Mouse (Mus musculus) frontal cortex, postnatal 36 days (tissue): ENCODE data around the gene Ubr2.

Source experiments
- DNase-seq, 2 experiments: peaks; one replicate each; pipeline ENCODE4 v3.0.0; 2022; ENCODE audit warnings: low spot score in 2 of 2

Ubr2 gene

DNA sequence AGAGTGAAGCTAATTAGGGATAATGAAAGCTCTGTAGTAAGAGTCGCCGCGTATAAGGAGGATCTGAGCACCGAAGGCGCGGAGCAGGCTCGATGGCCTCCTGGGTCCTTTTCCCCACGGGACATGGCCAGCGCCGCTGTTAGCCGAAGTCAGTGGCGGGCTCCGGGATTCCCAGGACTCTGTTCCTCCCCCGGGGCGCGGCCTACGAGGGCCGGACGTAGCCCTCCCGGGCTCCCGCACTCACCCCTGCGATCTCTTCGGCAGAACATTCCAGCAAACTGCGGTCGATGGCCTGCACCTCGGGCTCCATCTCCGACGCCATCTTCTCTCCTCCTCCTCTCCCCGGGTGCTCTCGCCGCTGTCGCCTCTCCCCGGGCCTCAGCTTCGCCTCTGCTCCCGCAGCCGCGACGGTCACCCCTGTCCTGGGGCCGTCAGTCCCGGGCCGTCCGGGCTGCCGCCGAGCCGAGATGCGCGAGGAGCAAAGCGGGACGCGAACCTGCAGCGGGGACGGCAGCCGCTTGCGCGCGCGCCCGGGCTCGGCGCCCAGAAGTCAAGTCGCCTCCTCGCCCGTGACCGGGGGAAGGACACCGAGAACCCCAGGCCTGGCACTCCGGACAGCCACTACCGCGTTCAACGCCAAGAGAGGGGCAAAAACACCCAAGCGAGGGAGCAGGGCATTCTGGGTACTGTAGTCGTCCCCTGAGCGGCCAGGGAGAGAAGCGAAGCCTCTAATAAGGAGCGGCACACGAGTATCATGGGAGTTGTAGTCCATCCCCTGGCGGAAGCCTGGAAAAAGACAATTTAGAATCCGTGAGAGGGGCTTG, at the start of gene Ubr2:
Ubr2 (minus strand) TSS at position 659 of the 824 bp plus-strand sequence.
- DNase-seq: peak; percentile 92

DNA sequence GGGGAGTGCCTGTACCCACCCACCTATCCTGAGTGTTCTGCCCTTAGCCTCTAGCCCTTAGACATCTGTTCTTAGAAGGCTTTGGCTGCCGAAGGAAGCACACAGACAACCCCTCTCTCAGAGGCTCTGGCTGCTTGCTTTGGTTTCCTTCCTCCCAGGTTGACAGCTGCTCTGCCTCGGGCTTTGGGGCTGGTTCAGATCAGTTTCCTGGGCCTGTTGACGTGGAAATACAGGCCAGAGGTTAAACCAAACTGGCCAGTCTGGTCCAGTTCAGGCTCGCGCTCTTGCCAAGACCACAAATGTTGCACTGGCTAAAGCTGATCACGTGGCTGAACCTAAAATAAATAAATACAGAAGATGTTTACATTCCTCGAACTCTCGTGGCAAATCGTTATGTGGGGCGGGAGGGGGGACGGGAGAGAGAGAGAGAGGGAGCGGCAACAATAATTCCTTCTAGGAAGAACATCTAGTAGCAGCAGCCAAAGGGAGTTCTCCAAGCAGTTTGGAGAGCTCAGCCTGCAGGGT, 49.5 kb upstream of the Ubr2 start:
- DNase-seq: no peak

DNA sequence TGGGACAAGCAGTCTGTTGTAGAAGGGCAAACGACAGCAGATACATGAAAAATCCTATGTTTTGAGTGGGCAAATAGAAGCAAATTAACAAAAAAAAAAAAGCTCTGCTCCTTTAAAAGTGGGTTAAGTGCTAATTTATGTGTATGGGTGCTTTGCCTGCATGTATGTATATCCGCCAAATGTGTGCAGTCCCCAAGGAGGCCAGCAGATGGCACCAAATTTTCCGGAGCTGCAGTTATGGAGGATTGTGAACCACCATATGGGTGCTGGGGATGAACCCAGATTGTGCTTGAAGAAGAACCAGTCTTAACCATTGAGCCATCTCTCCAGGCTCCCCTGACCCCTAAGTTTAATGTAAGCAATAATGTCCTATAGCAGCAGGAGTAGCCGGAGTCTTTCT, 47.6 kb upstream of the Ubr2 start:
- DNase-seq: no peak

DNA sequence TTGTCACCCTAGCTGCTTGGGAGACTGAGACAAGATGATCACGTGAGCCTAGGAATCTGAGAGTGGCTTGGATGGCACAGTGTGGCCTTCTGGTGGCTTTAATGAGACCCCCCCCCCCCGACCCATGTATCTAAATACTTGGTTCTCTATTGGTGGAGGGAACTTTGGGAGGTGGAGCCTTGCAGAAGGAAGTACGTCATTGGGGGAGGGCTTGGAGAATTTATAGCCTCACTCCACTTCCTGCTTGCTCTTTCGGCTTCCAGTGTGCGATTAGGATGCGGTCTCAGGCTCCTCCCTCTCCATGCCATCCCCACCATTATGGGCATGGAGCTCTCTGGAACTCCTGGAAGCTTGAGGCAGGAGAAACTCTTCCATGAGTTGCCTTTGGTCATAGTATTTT, 46.1 kb upstream of the Ubr2 start:
- no peak for DNase-seq

DNA sequence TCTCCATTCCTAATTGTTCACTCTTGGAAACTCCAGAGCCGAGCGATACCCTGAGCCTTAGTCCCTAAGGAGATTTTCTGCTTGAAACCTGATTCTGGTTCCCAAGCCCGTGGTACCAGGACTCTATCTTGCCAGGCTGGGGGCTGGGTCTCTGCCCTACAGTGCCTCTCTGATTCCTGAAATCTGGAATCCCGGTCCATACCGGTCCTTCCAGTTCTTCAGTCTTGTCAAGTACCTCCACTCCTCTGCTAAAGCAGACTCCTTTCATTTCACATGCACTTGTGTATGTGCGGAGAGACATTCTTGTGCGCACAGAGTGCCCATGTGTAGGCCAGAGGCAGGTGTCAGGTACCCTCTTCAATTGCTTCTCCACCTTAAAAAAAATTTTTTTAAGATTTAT, 44.8 kb upstream of the Ubr2 start:
- DNase-seq: no peak

DNA sequence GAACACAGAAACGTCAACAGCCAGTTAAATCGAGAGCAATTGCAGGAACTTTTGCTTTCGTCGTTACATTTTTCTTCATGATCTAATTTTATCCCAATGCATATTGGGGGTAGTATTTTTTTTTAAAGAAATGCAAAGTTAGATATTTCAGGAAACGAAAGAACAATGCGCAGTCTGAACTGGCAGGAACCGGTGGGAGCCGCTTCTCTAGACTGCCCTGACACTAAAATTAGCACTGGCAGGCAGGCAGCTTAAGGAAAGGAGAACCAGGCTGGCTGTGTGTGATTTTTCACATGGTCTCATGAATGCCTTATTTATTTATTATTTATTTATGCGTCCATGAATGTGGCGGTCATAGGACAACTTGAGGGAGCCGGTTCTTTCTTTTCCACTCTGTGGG, 44.3 kb upstream of the Ubr2 start:
- DNase-seq: peak in 1 of 2 experiments; percentile 40

DNA sequence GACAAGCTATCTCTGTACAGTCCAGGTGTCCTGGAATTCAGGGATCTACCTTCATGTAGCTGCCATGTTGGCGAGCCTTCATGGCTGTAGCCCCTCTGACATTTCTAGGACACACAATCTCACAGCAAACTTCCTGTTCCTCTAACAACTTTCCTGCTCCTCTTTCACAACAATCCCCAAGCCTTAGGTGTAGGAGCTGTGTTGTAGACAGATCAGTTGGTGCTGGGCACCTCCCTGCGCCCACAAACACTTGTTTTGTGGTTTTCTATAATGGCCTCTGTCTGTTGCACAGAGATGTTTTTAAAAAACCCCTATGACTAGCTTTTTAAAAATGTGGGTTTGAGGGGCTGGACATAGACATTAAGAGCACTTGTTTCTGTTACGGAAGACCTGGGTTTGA, 40.3 kb upstream of the Ubr2 start:
- no peak for DNase-seq

DNA sequence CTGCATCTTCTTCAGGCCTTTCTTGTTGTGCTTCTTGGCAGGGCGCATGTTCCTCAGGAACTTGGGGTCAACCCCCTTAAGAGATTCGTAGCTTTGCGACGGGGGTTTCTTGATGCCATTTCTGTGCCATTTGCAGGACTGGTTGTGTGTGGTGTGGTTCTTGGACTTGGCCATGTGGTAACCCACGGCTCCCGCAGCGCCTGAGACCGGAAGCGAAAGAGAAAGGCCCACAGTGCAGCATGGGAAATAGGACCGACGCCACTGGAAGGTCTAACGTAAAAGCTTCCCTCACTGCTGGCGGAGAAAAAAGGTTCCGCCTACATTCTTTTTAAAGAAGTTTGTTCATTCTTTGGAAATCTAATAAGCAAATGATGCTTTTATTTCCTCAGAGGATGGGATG, 32.5 kb upstream of the Ubr2 start:
- DNase-seq: no peak

DNA sequence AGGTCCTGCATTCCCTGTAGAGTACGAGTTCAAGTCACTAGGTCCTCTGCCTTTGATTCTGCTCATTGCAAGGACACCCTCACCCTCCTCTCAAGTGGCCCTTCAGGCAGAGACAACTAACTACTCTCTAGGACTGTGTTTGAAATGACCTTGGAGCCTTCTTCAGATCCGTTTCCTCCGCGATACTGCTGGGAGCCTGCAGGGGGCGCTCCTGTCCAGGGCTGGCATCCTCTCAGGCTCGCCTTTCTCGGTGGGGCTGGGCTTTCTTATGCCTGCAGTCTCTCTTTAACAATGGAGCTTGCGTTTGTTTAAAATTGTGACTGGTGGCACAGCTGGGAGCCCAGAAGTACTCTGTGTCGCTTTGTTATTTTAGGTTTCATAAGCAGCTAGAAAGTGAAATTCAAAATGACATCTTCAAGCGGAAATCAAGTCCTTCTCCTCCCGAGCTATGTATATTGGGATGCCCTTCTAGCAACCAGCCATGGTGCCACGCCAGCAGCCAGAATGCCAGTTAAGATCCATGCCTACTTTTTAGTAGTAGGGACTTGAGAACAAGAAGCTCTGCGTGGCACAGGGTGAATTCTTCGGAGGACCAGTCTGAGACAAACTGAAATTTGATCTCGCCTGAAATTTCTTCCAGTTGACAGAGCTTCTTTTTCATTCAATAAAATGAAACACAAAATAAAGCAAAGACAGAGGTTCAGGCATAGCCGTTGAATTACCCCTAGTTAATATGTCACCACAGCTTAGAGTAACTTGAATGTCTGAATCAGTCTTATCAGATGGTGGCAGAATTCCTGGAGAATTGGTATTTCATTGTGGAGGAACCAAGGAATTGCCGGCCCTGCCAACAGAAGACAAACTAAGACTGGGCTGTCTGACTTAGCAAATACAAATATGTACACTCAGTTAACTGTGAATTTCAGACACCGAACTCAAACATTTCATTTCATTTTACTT, 28.8 kb upstream of the Ubr2 start:
- peak; percentile 89 for DNase-seq

DNA sequence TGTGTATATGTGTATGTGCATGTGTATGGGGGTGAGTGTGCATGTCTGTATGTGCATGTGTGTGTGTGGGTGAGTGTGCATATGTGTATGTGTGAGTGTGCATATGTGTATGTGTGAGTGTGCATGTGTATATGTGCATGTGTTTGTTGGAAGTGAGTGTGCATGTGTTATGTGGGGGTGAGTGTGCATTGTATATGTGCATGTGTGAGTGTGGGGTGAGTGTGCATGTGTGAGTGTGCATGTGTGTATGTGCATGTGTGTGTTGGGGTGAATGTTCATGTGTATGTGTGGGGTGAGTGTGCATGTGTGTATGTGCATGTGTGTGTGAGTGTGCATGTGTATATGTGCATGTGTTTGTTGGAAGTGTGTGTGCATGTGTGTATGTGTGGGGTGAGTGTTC, 24.2 kb upstream of the Ubr2 start:
- no peak for DNase-seq

DNA sequence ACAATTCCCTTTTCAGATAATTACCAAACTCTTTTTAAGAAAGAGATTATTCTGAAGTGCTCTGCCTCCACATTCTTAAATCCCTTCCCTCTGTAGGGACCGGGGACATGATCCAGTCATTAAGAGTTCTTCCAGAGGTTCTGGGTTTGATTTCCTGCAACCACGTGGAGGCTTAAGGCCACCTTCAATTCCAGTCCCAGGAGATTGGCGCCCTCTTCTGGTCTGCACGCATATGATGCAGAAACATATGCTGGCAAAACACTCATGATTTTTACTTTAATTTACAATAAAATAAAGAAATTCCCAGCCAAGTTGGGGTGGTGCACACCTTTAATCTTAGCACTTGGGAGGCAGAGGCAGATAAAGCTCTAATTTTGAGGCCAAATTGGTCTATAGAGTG, 23.3 kb upstream of the Ubr2 start:
- DNase-seq: peak in 1 of 2 experiments; percentile 45

DNA sequence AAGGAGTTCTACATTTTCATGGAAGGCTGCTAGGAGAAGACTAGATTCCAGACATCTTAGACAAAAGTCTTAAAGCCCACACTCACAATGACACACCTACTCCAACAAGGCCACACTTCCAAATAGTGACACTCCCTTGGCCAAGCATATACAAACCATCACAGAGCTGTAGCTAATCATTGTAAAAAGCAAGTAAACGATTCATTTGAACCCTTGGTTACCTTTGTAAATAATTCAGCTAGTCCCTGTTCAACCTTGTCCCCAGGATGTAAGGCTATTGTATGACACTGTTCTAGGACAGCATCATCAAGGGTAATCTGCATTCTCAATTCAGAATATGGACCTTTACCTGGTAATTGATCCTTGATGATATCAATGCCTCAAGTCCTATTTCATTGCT, 14.4 kb upstream of the Ubr2 start:
- DNase-seq: no peak

DNA sequence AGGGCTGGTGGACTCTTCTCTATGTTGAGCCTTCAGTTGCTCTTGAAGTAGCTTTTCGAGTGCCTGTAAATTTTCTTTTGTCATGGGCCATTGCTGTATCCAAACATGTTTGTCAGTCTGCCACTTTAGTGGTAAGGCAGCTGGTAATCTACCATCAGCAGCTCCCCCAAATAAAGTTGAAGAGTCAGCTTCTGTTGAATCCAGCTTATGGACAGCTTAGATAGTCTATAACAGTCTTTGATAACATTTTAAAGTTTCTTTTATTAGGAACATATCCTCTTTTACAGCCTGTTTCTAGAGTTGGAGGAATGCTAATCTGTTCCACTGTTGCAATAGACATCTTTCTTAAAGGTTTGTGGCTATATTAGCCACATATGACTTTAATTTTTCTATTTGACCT, 13.0 kb upstream of the Ubr2 start:
- DNase-seq: no peak

DNA sequence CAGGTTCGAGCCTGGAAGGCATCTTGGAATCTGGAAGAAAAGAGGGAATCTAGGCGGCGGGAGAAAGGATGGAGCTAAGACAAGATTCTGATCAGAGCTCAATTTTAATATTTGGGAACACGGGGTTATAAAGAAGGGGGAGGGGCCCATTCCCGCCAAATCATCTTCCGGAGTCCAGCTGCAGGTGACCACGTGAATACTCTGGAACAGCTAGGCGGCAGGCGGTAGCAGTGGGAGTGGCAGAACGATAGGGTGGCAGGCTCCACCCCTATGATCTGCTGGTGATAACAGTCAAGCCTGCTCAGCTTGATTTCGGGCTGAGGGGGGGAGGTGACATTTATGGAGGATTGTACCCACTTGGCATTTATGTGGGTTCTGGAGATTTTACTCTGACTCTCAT, 2.5 kb upstream of the Ubr2 start:
- no peak for DNase-seq

DNA sequence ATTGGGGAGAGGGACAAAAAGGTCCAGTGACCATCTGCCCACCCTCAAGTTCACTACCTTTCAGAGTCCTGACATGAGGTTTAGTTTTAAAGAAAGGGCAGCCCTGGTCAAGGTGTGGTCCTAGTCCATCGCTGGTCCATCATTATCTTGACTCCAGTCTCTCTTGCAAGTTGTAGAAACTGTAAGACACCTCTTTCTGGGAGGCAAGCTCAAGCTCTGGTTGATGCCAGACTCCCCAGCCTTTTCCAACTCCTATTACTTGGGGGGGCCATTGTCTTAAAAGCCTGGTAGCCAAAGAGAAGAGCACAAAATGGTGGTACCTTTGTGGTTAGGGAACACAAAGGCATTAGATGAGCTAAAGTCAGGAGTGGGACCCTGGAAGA, 1.3 kb upstream of the Ubr2 start:
- DNase-seq: no peak

DNA sequence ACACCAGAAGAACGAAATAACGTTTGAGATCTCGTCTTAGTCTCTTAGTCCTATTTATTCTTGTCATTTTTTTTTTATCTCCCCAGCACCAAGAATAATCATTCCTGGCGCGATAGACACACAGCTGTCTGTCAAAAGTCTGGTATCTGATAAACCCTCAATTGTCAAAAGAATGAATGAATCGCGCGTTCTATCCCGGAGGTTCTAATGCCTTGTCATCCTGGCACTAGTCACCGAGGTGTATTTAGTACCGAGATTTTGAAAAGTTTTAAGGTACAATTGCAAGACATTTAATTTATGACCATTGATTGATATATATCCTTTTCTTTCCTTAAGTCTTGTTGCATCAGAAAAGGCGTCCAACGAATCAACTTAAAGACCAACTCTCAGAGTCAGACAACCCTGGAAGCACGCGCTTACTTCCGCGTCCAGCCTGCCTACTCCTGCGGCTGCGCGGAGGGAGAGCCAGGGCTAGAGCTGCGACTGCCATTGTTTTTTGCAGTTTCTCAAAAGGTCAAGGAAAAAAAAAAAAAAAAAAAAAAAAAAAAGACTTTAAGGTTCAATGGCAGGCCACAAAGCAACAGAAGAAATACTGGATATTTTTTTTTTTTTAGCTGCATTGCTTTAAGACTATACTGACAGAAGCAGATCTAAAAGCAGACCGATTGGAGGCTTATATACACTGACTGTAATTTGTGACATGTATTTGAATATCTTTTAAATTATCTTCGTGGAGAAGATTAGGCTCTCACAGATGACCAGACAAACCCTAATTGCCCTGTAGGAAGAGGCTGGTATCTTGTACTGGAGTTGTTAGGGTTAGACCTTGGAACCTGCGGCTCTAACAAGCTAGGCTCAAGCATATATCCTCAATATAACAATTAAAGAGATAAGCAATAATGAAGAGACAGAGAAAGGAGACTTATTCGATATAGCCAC, 635 bp upstream of the Ubr2 start:
- DNase-seq: peak; percentile 55 to 71

DNA sequence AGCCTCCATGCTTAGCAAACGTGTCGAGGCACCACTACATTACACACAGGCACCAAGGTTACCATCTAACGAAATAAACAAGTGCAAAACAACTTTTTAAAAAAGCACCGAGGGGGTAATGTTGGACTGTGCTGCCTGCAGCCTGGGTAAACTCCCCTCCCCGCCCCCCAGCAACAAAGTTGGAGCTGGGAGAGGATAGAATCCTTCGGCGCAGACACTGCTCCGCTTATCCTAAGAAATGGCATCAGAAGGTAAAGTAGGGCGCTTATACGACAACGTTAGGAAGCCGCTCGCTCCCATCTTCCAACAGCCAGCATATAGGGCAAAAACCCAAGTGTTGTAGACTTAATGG, 834 bp downstream of the Ubr2 start:
- DNase-seq: no peak

DNA sequence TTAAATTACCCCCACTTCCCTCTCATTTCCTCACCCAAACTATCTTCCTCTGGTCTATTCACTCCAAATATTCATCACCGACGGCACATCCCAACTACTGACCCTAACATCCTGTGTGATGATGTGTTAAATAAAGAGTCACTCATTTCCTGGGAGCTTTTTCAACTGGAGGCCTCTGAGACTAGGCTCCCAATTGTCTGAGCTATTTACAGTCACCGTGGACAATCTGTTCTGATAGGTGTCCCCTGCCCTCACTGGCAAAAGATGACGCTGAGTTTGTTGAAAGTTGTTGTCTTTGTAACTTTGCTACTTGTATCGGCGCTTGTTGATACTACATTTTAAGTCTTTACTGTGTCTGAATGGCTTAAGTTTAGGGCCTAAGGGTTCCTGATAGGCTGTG, 1.3 kb downstream of the Ubr2 start:
- no peak for DNase-seq

DNA sequence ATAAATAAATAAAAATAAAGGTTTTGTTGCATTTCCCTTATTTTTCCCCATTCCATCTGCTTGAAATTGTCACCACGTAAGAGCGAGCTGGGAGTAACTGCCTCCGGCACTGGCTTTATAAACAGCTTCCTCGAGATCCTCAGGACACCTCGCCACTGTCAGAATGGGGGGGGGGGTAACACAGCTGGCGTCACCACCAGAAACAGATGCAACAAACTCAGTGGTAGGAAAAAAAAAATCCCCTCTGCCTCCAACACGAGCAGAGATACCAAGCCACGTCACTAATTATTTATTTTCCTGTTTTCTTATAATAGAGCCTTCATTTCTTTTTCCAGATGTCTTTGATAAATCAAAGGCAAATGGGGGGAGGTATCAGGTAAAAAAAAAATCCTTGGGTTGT, 1.9 kb downstream of the Ubr2 start:
- no peak for DNase-seq

DNA sequence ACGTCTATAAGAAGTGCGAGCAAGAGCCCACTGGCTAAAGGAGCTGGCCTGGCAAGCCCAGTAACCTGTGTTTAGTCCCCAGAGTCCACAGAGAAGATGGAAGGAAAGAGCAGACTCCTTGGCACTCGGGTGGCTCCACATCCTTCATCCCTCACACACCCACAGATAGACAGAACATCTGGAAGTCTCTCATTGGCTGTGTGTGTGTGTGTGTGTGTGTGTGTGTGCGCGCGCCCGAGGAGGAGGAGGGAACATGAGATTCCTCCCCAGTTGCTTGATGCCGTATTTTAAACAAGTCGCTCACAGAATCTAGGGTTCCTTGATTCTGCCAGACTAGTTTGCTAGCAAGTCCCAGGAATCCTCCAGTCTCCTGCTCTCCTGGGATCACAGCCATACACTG, 3.6 kb downstream of the Ubr2 start:
- no peak for DNase-seq

DNA sequence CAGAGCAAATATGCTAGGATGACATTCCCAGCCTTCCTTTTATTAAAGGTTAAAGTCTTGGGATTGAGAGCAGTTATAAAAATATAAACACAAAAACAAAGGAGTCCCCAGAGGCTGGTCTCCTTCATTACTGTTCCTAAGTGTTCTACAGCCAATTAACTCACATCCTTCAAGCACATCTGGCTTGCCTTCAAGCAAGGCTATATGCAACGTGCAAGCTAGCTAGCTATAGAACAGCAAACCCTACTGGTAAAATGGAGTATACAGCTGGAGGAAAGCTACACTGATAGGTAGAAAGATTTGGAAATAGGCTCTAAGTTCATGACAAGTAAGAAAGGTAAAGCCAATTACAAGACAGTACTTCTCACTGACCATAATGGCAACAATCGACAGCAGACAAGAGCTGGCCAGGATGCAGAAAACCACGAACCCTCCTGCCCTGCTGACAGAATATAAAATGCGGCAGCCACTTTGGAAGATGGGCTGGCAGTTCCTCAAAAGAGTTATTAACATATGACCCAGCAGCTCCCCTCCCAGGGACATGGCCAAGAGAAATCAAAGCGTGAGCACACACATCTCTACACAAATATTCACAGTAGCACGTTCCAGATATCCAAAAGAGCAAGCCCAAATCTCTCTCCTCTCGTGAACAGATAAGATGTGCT, 4.5 kb downstream of the Ubr2 start:
- no peak for DNase-seq
